Mouse (Mus musculus): Measurements from ENCODE around the gene Naa15. TPM values are rescaled to one million over a fixed set of nuclear protein-coding genes. Genes with fewer than 3 reads are reported as not detected.

The Naa15 gene
- polyA plus RNA-seq, 1 experiment = 3.9 TPM

DNA sequence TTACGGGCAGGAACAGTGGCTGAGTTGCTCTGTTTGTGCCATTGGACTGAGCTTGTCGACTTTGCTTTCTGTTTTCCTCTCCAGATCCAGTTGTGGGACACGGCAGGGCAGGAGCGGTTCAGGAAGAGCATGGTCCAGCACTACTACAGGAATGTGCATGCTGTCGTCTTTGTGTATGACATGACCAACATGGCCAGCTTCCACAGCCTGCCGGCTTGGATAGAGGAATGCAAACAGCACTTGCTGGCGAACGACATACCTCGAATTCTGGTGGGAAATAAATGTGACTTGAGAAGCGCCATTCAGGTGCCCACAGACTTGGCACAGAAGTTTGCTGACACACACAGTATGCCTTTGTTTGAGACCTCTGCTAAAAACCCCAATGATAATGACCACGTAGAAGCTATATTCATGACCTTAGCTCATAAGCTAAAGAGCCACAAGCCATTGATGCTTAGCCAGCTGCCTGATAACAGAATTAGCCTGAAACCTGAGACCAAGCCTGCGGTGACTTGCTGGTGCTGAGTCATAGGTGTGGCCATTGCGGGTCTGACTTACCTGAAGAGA lies 78.4 kb downstream of the Naa15 start:
- no peak for DNase-seq
- Histone ChIP-seq H3K4me3 (replicated peaks; ENCODE audit: extremely low read depth, low read depth, low read length) (no peak overlapping the region), H3K4me1 (ENCODE audit: control insufficient read depth, insufficient read depth, low read length) (no peaks in the 10 kb centered on the region)
- TF ChIP-seq CTCF (IDR thresholded peaks at IDR 0.05; ENCODE audit: insufficient read depth, low read length) = no peak
- TF ChIP-seq POLR2A (IDR thresholded peaks at IDR 0.05; ENCODE audit: borderline replicate concordance, extremely low read depth, low read depth, low read length) = no peak
- WGBS = 71% methylated on average over 13 of the region's 13 CpGs

DNA sequence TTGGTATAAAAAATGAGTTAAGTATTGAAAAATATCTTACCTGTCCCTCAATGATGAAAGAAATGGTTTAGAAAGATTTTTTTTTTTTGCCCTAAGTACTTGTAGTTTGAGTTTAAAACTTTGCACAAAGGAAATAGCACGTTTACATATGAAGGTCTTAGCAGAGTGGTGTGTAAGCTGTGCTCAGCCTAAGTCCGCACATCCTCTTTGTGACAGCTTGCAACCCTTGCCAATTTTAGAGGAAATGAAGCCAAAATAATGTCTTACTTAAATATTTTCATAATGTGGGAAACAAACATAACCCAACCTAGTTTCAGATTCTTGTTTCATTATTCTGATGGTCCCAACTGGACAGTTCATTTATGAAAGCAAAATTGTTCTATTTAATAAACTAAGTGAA lies 79.5 kb downstream of the Naa15 start:
- Histone ChIP-seq H3K4me1 (ENCODE audit: control insufficient read depth, insufficient read depth, low read length) (no peaks in the 10 kb centered on the region), H3K4me3 (replicated peaks; ENCODE audit: extremely low read depth, low read depth, low read length) (no peak overlapping the region)
- 23% methylated on average over 2 of the region's 2 CpGs for WGBS
- TF ChIP-seq POLR2A (IDR thresholded peaks at IDR 0.05; ENCODE audit: borderline replicate concordance, extremely low read depth, low read depth, low read length) (no peak), CTCF (IDR thresholded peaks at IDR 0.05; ENCODE audit: insufficient read depth, low read length) (no peak)
- DNase-seq = no peak

DNA sequence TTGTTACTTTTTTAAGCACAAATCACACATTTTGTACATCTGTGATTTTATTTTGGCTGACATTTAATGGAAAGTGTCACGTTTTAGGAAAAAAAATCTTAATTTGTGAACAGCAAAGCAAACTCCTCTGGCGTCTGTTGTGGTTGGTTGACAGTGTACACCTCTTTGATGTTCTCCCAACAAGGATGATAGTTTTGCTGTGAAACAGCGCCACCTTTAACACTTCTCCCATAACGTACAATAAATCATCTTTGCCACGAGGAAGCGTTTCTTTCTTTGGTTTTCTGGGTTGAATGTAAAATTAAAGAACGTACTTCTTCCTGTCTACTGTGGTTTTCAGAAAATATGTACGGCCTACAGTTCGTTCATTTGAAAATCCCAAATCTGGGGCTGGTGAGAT lies 80.7 kb downstream of the Naa15 start:
- no peak for TF ChIP-seq CTCF (IDR thresholded peaks at IDR 0.05; ENCODE audit: insufficient read depth, low read length)
- no peak overlapping the region for H3K4me3 ChIP-seq (replicated peaks; ENCODE audit: extremely low read depth, low read depth, low read length)
- 87% methylated on average over 9 of the region's 9 CpGs for WGBS
- H3K4me1 ChIP-seq (ENCODE audit: control insufficient read depth, insufficient read depth, low read length) = no peaks in the 10 kb centered on the region
- no peak for DNase-seq

DNA sequence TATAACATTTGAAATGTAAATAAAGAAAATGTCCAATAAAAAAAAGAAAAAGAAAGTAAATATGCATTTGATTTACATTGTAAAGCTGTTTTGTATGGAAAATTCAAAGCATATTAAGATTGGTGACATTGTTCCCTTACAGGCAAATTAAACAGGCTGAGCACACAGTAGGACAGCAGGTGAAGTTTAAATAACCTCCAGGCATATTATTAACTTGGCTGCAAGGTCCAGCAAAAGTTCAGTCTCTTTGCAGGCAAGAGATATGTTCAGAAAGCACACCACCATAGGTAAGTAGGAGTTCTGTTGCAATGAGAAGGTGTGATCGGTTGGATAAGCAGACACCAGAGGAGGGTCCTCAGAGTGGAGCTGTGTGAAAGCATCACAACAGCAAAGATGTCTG lies 83.0 kb downstream of the Naa15 start:
- WGBS = 100% methylated on average over 1 of the region's 1 CpGs
- Histone ChIP-seq H3K4me1 (ENCODE audit: control insufficient read depth, insufficient read depth, low read length) (no peaks in the 10 kb centered on the region), H3K4me3 (replicated peaks; ENCODE audit: extremely low read depth, low read depth, low read length) (no peak overlapping the region)
- no peak for TF ChIP-seq CTCF (IDR thresholded peaks at IDR 0.05; ENCODE audit: insufficient read depth, low read length)
- no peak for TF ChIP-seq POLR2A (IDR thresholded peaks at IDR 0.05; ENCODE audit: borderline replicate concordance, extremely low read depth, low read depth, low read length)
- DNase-seq = no peak

DNA sequence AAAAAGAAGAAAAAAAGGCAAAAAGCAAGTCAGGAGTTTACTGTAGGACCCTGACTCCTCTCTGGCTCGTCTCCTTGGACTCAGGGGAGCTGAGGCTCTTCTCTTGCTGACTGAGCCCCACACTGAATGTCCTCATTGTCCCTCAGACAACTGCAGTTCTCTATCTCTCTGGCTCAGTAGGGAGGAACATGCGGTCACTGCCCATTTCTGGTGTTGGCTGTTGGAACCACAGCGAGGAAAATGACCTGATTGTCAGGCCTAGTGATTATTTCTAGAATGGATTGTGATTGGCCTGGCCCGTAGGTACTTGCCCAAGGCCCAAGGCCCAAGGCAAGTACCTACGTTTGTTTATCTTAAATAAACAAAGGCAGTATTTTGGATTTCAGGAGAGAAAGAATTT lies 83.7 kb downstream of the Naa15 start:
- Histone ChIP-seq H3K4me1 (ENCODE audit: control insufficient read depth, insufficient read depth, low read length) (no peaks in the 10 kb centered on the region), H3K4me3 (replicated peaks; ENCODE audit: extremely low read depth, low read depth, low read length) (no peak overlapping the region)
- WGBS = 48% methylated on average over 5 of the region's 5 CpGs
- TF ChIP-seq CTCF (IDR thresholded peaks at IDR 0.05; ENCODE audit: insufficient read depth, low read length) (no peak), POLR2A (IDR thresholded peaks at IDR 0.05; ENCODE audit: borderline replicate concordance, extremely low read depth, low read depth, low read length) (no peak)
- DNase-seq = no peak

DNA sequence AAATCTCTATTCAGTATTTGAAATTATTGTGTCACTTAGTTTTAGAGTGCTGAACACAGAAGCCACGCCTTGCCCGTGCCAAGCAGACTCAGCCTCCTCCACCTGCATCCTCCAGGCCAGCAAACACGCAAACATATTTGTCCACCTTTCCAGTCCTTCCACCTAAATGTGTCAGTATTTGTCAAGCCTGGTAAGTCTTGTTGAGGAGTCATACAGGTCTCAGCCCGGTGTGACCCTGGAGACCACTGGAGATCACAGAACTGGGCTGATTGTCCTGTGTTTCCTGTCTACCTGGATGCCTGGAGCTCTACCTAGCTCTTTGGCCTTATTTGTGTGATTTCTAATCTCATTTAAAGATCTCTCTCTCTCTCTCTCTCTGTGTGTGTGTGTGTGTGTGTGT lies 84.9 kb downstream of the Naa15 start:
- no peak for DNase-seq
- H3K4me3 ChIP-seq (replicated peaks; ENCODE audit: extremely low read depth, low read depth, low read length) = no peak overlapping the region
- no peak for TF ChIP-seq CTCF (IDR thresholded peaks at IDR 0.05; ENCODE audit: insufficient read depth, low read length)
- no peak for TF ChIP-seq POLR2A (IDR thresholded peaks at IDR 0.05; ENCODE audit: borderline replicate concordance, extremely low read depth, low read depth, low read length)
- WGBS = 85% methylated on average over 4 of the region's 4 CpGs
- H3K4me1 ChIP-seq (ENCODE audit: control insufficient read depth, insufficient read depth, low read length) = no peaks in the 10 kb centered on the region

DNA sequence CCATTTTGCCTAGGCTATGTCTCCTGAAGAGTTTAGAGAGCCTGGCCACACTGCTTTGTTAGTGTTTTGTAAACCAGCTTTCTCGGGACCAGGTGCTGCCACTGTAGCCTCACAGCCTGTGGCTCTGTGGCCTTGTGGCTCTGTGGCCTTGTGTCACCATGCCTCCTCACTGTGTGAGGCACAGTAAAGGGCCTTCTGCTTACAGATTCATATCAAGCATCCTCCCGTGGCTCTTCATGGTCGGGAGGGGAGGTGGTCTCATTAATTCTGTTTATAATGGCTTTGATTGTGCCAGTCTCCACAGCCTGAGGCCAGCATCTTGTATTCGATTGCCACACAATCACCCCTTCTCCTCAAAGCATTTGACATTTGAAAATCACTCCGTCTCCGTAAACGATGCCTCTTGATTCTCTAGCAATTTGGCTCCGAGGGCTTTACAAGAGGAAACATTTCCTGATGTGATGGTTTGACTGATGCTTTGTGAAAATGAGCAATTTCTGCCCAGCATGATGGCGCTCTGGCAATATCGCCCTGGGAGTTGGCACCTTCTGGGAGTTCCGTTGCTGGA lies 89.5 kb downstream of the Naa15 start:
- DNase-seq = no peak
- WGBS = 80% methylated on average over 11 of the region's 11 CpGs
- no peak for TF ChIP-seq POLR2A (IDR thresholded peaks at IDR 0.05; ENCODE audit: borderline replicate concordance, extremely low read depth, low read depth, low read length)
- no peak overlapping the region for H3K4me3 ChIP-seq (replicated peaks; ENCODE audit: extremely low read depth, low read depth, low read length)
- no peaks in the 10 kb centered on the region for H3K4me1 ChIP-seq (ENCODE audit: control insufficient read depth, insufficient read depth, low read length)

DNA sequence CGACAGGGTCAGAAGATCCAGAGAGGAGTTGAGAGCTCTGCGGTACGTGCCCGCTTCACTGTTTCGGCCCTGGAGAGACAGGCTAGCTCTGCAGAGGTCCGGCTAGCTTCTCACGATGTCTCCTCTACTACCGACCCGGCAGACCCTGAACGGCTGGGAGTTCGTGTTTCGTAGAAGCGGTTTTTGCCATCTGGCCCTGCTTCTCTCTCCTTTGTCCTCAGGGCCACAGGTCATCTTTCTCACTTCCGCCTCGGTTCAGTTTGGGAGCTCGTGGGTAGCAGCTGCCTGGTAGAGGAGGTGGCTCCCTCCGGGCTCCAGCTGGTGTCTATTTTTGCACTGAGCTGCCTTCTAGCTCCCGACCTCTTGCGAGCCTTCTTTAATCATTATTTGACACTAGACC lies 90.5 kb downstream of the Naa15 start:
- no peaks in the 10 kb centered on the region for H3K4me1 ChIP-seq (ENCODE audit: control insufficient read depth, insufficient read depth, low read length)
- WGBS = 59% methylated on average over 19 of the region's 19 CpGs

DNA sequence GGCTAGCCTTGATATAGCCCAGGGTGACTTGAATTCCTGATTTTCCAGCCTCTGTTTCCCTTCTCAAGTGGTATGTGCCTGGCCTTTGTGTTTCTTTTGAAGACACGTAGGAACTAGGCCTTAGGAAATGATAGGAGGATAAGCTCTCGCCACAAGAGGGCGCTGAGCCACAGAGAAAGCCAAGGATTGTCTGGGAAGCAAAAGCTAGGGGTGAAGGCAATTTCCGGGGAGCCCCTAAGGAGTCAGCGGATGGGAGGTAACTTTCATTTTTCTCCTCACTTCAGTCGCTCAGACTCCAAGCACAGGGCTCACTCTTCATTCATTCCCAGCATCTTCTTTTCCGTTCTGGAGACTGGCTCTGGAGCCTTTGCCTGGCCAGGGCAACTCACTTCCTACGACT lies 96.0 kb downstream of the Naa15 start:
- WGBS = 12% methylated on average over 8 of the region's 8 CpGs
- no peaks in the 10 kb centered on the region for H3K4me1 ChIP-seq (ENCODE audit: control insufficient read depth, insufficient read depth, low read length)
- TF ChIP-seq POLR2A (IDR thresholded peaks at IDR 0.05; ENCODE audit: borderline replicate concordance, extremely low read depth, low read depth, low read length) (no peak), CTCF (IDR thresholded peaks at IDR 0.05; ENCODE audit: insufficient read depth, low read length) (peak; percentile 80)
- peak; percentile 79 for DNase-seq
- H3K4me3 ChIP-seq (replicated peaks; ENCODE audit: extremely low read depth, low read depth, low read length) = peak overlapping the region; percentile 42

More for the DNA sequence above, 90.5 kb downstream of the Naa15 start:
- H3K4me3 ChIP-seq (replicated peaks; ENCODE audit: extremely low read depth, low read depth, low read length) = no peak overlapping the region
- no peak for DNase-seq
- TF ChIP-seq POLR2A (IDR thresholded peaks at IDR 0.05; ENCODE audit: borderline replicate concordance, extremely low read depth, low read depth, low read length) (no peak), CTCF (IDR thresholded peaks at IDR 0.05; ENCODE audit: insufficient read depth, low read length) (no peak)

DNA sequence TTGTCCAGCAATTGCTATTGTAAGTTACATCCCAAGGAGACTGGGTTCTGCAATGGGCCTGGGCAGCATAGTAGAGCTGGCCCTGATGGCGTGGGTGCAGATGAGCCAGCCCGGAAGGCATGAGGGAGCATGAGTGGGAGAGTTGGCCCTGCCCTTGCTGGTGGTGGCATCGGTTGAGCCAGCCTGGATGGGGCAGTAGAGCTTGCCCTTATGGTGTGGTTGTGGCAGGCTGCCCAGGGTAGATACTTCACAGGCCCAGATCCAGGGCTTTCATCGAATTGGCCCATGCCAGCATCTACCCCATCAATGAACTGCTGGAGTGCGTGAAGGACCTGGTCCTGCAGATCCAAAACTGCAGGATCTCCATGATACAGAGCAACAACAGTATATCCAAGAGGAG lies 97.0 kb downstream of the Naa15 start:
- Histone ChIP-seq H3K4me1 (ENCODE audit: control insufficient read depth, insufficient read depth, low read length) (no peaks in the 10 kb centered on the region), H3K4me3 (replicated peaks; ENCODE audit: extremely low read depth, low read depth, low read length) (no peak overlapping the region)
- no peak for DNase-seq
- TF ChIP-seq POLR2A (IDR thresholded peaks at IDR 0.05; ENCODE audit: borderline replicate concordance, extremely low read depth, low read depth, low read length) (no peak), CTCF (IDR thresholded peaks at IDR 0.05; ENCODE audit: insufficient read depth, low read length) (no peak)
- 74% methylated on average over 5 of the region's 5 CpGs for WGBS
